Mouse (Mus musculus) regulatory T cell (primary cell): ENCODE measurements at regions not wholly inside any gene's neighbourhood (a gene's known extent, or its start where the extent isn't known, plus 50 kb on each side); places are given as distances from the start of the nearest gene placed in this dataset.

Experiments
- in situ Hi-C: fragments of 300-600 bp; cut with MboI, MseI; formaldehyde crosslinking; loops from one replicate; pipeline ENCODE4 v1.15.1; 2025; ENCODE audit warnings: high pct_unique_total_duplicates

DNA sequence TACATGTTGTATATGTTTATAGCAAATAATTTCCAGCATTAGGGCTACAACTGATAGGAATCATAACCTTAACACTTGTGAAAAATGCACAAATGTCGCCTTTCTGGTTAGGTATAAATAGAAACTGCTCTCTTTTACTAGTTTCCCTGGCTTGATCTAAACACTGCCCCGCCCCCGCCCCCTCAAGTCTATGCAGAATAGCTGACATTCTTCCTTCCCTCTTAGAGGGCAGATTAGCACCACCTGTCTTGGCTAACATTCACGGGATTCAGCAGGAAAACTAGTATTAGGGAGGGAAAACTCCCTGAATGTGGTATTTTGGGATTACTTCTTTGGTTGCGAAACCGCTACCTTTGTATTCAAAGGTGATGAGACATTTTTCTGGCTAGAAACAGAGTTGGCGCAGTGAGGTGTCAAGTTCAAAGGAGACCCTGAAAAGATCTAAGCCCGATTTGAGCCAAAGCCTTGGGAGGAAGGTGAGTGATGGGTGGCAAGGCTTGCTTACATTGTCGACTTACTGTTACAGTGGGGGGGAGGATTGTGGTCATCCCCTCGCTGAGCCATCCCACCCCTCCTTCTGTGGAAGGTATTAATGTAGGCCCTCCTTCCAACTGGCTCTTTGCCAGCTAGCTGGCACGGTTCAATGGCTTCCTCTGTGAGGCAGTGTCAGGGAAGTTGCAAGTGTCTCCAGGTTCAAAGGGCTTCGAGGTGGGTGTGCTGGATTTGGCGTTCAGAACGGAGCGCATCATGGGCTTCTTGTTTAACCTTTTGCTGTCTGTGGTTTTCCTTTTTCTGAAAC, 209.8 kb upstream of the Nr2f2 start:
- in situ Hi-C loops, result no loop called here

GRCm38 (mm10) chr7:70575614-70576013, 209.1 kb upstream of the Nr2f2 start:
- in situ Hi-C loops, result no loop called here

DNA sequence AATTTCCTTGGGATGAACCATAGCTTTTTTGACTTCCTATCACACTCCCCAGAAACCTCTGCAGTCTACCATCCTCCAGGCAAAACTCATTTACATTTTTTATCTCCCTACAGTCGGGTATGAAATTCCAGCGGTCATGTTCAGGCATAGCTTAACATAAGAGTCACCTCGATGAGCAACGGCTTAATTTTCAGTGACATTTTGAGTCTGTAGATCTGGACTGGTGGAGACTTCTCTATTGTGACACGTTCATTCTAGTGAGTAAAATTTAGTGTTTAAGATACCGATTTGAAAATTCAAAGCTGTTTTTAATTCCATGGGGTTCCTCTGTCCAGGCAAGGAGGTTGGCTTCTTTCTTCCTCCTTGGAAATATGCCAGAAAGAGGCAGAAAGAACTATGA, 207.7 kb upstream of the Nr2f2 start:
- in situ Hi-C loops, result no loop called here

DNA sequence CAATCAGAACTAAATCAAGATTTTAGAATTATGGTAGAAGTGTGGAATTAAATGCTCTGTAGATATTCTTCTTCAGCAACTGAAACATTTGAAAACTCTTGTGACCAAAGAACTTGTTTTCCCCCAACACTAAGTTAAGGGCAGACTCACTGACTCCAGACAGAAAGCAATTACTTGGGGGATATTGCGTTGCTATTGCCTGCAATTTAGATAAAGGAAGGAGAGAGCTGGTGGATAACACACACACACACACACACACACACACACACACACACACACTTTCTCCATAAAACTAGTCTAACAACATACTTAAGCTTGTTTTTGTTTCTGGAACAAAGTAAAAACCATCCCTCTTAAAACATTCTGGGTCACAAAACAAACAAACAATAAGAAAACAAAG, 198.5 kb upstream of the Nr2f2 start:
- in situ Hi-C loops, result no loop called here

- in situ Hi-C loops, result no loop called here
These were observed 182.5 kb upstream of the Nr2f2 start for GRCm38 (mm10) chr7:70548936-70549450.

DNA sequence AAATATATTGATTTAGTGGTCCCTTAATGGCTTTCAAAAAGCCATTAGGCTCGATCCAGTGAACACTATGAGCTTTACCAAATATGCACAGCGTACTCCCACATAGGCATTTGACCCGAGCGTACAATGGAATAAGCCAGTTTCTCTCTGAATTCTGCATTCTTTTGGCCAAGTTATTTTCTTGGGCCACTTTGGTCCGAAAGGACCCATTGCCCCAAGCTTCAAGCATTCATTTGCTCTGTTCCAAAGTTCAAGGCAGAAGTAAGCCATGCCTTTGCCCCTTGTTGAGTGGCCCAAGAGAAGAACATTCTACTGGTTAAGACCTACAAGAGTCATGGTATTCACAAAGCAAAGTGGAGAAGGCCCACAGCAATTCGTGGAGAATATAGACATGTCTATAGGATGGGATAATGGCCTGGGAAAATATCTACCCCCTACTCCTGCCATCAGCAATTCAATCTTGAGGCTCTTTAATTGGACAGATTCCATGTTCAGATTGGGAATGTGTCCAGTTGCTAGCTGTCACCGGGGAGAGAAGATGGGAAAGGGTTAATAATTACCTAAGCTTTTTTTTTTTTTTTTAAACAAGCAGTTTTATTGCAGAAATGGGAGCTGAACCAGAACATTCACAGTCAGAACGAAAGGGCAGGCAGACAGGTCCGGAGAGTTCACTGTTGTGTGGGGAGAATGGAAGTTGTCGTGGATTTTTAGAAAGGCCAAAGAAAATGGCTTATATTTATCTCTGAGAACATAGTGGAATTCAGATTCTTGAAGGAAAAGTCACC, 175.5 kb upstream of the Nr2f2 start:
- in situ Hi-C loops, result no loop called here

DNA sequence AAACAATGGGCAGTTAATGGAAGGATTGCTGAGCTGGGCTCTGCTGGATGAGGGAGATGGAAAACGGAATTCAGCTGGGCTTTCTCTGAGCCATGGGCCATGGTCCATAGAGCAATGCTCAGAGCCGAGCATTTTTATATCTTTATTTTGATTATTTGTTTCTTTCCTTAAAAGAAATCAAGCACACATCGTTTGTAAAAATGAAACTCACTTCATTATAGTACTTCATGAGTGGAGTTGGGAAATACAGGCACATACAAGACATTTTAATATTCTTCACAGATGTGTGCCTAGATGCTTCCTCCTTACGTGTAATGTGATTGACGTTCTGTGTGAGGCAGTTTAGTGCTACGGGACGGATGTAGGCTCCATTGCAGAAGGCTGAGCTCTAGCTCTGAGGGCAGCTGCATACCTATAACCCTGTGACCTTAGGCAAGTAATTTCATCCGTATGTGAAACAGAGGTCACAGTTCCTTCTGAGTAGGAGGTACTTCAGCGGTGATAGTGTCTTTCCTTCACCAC, 172.6 kb upstream of the Nr2f2 start:
- in situ Hi-C loops, result no loop called here

- in situ Hi-C loops, result no loop called here
These were observed 169.5 kb upstream of the Nr2f2 start for GRCm38 (mm10) chr7:70536046-70536445.

DNA sequence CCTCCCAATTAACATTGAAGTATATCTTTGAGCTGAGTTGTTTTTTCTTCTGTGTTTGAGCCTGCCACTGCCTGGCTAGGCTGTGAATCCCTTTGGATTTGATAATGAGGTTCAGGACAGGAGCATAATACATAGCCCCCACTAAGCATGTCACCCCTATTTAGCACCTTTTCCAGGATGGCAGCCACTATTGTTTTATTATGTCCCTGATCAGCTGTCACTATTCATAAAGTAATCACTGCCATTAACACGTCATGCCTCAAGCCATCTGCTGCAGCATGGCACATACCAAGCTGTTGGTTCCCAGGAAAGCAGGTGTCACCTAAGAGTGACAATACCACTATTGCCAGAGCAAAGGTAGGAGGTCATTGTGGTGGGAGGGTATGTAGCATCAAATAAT, 167.0 kb upstream of the Nr2f2 start:
- in situ Hi-C loops, result no loop called here

DNA sequence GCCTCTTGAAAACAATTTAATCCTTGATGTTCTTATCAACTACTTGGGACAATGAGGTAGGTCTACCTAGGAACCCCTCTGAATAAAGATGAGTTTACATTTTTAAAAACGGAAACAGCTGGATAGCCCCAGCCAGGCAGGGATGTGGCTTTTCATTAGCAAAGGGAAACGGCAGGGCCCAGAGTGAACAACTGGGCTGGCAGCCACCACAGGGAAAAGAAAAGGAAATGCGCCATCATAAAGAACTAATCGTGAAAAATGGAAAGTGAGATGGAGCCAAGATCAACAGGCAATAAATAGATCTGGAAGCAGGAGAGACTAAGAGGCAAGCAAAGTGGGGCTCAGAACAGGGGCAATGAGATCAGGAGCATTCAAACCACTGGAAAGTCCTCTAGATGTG, 161.4 kb upstream of the Nr2f2 start:
- in situ Hi-C loops, result no loop called here

- in situ Hi-C loops, result no loop called here
These were observed 158.8 kb upstream of the Nr2f2 start for GRCm38 (mm10) chr7:70525372-70525771.

DNA sequence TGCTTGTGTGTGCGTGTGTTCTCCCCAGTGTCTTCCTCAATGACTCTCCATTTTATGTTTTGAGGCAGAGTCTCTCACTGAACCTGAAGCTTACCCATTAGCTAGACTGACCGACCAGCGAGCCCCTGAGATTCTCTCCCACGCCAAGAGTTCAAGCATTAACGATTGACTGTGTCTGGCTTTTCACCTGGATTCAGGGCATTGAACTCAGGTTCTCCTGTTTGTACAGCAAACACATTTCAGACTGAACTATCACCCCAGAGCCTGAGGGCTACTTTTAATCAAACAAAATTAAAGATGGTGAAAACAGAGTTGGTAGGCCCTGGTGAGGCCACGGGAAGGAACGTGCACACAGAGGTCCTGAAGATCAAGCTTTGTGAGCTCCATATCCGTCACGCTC, 158.2 kb upstream of the Nr2f2 start:
- in situ Hi-C loops, result no loop called here

GRCm38 (mm10) chr7:70524251-70524650, 157.7 kb upstream of the Nr2f2 start:
- in situ Hi-C loops, result no loop called here

DNA sequence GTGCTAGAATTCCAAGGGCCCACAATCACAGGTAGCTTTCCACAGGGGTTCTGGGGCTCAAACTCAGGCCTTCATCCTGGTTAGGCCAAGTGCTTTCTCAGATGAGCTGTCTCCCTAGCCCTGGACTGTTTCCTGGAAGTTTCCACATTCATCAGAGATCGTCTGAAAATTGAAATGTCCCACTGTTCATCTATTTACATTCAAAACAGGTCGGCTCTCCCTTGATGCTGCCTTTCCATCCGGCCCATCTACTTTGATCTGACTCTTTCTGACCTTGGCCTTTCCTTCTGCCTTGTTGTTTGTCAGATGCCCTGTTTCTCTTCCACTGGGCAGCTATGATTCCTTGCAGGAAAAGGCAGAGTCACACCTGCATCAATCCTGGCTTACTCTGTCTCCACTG, 150.2 kb upstream of the Nr2f2 start:
- in situ Hi-C loops, result no loop called here

DNA sequence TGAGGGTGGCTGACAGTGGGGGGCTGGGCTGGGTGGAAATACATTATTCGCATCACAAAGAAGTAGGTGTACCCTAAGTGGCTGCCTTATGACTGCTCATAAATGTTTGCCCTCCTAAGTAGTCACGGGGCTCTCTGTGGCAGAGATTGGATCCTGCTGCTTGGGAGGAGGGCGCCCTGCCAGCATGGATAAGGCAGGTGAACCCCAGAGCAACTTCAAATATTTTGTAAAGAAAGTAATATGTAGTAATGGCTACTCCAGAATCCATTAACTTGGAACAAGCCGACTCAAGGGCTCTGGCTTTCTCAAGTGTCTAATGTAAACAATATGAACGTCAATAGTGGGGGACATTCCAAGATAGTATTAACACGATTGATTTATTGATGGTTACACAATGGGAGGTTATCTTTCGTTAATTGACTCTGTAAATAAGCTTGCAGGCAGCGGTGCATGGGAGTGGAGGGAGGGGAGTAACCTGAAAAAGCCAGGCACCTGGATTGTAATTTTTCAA, 148.9 kb upstream of the Nr2f2 start:
- in situ Hi-C loops, result no loop called here

DNA sequence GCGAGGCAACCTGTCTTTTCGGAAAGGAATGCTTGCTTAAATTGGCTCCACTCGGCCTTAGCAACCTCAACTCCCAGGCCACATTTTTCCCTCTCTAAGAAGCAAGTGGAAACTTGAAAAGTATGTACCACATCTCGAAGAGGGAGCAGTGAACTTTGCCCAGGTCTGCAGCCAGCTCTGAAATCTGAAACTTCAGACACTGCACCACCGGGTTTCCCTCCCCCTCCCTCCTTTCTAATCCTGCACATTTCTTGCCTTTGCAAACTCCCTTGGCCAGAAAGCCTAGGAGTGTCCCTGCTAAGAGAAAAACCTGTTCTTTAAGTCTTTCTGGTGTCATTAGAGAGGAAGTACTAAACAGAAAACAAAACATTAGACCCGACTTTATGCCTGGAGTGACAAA, 148.1 kb upstream of the Nr2f2 start:
- in situ Hi-C loops, result no loop called here

DNA sequence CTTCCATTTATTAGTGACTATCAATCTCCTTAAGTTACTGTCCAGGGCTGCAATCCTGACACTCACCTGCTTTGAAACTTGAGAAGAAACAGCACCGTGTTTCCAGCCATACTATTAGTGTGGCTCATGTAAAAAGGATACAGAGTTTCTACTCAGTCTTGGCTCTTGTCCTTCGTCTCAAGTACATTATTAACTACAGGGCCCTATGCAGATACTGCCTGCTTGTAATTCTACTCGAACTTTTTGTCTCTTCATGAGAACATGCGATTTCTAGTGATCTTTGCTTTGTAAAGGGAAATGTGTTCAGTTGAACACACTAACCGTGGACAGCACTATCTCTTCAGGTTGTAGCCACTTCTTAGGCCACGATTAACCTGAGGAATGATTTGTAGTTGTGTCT, 145.8 kb upstream of the Nr2f2 start:
- in situ Hi-C loops, result no loop called here

- in situ Hi-C loops, result no loop called here
These were observed 139.2 kb upstream of the Nr2f2 start for GRCm38 (mm10) chr7:70505671-70506181.

DNA sequence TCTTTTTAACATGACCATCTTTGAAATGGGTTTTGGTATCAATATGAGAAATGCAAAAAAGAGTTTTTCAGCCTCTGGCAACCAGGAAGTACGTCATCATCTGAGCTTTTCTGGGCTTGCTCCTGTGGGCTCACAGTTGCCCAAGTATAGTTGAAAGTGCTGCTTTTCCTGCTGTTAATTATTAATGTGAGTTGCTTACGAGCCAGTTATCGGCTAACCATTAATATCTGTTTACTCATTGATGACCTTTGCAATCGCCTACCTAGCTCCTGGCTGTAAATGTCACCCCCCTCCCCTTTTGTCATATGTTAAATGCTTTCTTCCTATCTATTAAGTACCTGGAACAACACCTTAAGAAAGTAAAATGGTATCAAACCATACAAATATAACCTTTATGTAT, 135.3 kb upstream of the Nr2f2 start:
- in situ Hi-C loops, result no loop called here

DNA sequence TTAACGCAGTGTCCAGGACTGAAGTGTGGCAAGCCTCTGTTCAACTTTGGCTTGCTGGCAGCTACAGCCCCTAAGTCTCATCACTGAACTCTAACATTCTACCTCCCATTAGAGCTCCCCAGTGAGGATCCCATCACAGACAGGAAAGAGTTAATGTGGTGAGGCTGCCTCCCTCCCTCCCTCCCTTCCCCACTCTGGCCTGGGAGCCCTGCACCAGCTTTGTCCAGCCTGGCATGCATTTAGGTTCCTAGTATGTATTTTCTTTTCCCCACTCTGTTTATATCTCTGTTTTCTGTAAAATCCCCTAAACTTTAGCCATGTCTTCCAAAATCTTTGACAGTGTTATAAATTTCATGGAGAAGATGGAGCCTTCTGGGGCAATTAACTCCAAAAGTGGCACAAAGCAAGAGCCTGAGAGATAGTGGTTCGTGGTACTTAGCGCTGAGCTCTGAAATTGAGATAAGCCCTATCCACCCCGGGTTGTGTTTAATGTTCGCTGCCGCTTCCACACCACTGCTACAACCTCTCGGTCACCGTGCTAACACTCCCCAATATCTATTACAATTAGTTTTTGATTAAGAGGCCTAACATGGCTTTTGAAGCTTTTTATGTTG, 130.1 kb upstream of the Nr2f2 start:
- in situ Hi-C loops, result loop anchor here (10.0 kb wide), 1 partner anchor 442 kb away; no protein-coding TSS in a partner anchor

DNA sequence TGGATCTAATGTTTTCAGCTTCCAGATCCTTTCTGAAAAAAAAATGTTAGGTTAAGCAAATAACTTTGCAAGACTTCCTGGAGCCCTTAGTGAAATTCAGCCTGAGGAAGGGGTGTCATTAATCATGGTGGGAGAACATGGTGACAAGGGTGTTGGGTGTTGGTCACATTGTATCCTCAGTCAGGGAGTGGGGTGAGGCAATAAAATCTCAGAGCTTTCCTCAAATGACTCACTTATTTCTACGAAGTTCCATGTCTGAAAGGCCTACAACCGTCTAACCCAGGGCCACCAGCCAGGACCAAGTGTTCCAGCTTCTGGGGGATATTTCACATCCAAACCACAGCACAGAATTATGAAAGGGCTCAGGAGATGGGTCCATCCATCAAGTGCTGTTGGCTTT, 117.7 kb upstream of the Nr2f2 start:
- in situ Hi-C loops, result no loop called here

- in situ Hi-C loops, result no loop called here
These were observed 117.0 kb upstream of the Nr2f2 start for GRCm38 (mm10) chr7:70483536-70483935.
